Mouse (Mus musculus): ENCODE results near the gene 4921539E11Rik.

4921539E11Rik gene

DNA sequence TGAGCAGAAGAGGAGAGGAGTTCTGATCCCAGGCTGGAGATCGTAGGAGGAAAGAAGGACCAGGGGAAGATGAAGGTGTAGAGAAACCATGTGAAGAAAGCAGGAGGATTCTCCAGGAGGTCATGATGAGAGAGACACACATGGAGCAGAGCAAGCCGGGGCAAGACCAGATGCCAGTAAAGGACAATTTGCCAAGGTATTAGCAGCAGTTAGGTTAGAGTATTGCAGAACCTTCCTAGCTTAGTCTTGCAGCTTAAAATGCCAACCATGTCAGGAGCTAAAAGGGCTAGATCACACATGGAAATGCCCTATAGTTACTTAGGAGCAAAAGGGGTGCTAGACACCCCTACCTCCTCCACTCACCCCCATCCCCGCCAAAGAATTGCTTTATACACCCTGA is 43.4 kb downstream of the 4921539E11Rik start:
- CTCF ChIA-PET = interaction anchor here (0.6 to 0.7 kb wide), 2 partner anchors 67 to 333 kb away, joined by 3 read pairs; partner anchors contain the start of gene Oma1

DNA sequence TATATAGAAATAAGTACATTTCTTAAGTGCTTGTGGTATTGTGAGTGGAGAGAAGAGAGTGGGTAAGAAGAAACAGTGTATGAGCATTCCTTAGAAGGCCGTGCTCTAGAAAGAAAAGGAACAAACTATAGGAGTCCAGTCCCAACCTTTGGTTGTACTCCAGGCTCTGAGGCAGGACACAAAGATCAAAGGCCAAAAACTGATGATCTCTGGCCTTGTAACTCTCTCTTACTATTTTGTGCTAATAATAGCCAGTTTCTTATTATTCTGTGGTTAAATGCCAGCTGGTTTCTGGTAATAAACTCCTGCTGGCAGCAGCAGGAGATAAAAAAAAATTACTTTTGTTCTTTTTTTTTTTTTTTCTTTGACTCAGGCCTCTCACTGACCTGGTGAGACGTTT is 58.5 kb downstream of the 4921539E11Rik start:
- CTCF ChIA-PET = no interaction called here

DNA sequence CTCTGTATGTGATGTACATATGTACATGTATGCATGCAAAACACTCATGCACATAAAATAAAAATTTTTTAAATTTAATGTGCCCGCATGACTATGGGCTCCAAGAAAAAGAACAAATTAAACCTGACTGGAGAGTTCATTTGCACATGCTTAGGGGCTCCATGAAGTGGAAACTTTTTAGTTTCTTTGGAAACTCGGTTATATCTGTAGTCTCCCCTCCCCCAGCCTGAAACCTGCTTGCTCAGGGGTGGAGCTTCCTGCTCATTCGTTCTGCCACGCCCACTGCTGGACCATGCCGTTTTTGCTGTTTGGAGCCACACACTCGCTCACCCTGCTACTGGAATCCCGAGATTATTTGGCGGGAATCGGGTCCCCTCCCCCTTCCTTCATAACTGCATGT is 67.8 kb downstream of the 4921539E11Rik start:
- CTCF ChIA-PET = no interaction called here

DNA sequence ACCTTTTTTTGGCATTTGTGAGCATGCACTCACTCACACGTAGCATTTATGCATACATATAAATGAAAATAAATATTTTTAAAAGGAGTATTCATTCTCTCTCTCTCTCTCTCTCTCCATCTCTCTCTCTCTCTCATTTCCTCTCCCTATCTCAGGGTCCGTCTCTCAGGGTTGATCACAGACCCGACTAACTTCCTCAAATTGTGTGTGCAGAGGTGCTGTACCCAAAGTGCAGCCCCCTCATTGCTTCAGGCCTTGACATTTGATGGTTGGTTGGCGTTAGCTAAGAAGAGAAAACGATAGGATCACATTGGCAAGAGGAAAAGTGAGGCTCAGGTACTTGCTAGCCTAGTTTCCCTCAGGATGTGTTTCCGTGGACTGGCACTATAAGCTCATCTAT is 68.9 kb downstream of the 4921539E11Rik start:
- CTCF ChIA-PET = no interaction called here

DNA sequence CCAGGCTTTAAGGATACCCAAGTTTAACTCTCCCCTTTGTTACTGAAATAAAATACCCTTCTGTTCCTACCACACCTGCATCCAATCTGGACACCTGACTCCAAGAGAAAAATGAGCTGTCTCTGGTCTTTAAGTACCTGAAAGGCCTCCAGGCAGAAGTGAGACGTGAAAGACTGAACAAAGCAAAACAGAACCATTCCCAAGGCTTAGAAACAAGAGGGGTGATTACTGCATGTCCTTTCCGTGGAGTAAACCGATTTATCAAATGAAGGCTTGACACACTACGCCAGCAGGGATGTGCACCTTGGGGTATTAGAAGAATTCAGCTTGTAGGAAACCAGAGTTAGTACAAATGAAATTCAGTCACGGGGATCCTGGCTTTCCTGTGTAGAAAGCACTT is 71.7 kb downstream of the 4921539E11Rik start:
- CTCF ChIA-PET = no interaction called here

DNA sequence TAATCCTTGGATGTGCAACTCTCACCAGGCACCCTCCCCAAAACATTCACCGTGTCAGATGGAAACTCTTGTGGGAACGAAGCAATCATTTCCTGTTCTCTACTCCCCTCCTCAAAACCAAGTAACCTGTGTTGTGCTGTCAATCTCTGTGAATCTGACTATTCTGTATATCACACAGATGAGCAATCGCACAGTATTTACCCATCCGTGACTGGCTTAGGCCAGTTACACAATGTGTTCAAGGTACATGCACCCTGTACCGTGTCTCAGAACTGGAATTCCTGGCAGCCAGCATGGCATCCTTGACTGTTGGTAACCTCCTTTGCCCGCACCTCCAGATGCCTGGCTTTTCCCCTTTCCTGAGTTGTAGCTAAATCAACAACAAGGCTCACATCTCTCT is 74.6 kb downstream of the 4921539E11Rik start:
- CTCF ChIA-PET = no interaction called here

DNA sequence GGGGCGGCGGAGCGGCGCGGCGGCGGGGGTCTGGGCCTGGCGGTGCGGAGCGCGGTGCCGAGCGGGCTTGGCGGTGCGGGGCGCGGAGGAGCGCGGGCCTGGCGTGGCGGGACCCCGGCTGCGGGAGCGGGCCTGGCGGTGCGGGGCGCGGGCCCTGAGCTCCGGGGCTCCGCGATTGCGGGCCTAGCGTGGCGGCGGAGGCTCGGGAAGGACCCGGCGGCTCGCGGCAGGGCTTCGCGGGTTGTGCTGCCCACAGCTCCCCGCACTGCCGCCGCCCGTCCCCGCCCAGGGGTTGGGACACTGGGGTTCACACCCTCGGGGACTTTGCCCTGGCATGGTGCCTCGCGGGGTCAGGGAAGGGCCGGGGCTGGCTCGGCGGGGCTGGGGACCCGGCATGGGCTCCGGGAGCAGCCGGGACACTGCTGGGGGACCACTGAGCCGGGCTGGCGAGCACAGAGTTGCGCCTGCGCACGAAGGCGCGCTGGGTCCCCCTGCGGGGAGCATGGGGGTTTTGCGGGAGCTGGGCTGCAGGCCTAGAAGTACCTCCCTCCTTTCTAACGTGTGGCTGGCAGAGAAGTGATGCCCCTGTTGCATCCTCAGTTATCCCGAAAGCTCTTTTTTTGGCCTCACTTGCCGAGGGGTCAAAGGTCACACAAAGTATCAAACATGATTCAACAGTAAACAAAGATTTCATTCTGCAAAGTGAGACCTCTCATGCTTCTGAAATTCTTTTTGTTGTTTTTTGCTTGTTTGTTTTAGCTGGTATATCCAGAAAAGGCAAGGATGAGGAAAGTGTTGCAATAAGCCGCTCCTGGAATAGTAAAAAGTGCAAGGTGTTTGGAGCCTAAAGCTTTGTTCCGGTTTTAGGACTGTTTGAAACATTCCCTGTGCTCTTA is 75.5 kb downstream of the 4921539E11Rik start, which contains the start of gene Slc35d1:
Gene Slc35d1, minus strand, starts transcription at position 240 of the 896 bp plus-strand sequence.
- CTCF ChIA-PET = interaction anchor here (1.0 kb wide), 1 partner anchor 11 kb away, joined by 3 read pairs; no protein-coding TSS in a partner anchor

DNA sequence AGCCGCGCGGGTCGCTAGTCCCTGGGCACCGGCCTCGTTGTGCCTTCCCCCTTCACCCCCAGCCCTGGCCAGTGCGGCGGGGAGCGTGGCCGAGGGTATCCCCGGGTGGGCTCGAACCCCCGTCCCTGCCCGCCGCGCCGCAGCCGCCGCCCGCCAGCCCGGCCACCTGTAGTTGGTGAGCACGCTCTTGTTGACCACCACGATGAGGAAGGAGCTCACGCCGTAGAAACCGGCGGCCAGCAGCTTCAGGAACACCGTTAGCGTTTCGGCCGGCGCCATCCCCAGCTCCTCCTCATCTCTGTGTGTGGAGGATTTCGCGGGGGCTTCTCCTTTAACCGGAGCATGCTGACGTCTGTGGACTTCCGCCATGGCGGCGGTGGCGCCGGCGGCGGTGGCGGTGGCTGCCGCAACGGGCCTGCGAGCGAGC is 76.2 kb downstream of the 4921539E11Rik start:
- CTCF ChIA-PET = interaction anchor here (1.0 kb wide), 1 partner anchor 11 kb away, joined by 3 read pairs; no protein-coding TSS in a partner anchor

DNA sequence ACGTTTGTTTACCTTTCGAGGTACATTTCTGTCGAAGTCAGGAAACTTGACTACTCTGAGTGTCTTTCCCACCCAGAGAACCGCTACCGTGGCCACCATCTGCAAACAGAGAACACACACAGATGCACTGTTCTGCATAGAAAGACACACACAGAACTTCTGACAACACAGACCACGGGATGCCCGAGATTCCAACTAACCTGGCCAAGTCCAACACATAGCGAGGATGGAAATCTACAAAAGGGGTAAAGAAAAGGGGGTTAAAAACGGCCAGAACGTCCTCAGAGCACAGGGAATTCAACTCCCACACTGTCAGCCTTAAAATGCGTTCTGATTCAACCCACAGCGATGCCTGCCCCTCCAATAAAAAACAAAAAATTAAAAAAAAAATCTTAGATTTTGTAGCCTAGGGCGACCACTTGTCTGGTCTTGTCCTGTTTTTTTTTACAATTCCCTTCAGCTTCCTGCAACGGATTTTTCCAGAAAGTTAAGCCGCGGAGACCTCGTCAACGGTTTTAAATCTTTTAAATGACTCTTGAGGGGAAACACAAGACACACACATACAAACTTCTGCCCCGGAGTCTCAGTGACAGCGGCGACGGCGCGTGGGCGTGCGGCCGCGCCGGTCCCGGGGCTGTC is 76.7 kb downstream of the 4921539E11Rik start:
- CTCF ChIA-PET = no interaction called here

DNA sequence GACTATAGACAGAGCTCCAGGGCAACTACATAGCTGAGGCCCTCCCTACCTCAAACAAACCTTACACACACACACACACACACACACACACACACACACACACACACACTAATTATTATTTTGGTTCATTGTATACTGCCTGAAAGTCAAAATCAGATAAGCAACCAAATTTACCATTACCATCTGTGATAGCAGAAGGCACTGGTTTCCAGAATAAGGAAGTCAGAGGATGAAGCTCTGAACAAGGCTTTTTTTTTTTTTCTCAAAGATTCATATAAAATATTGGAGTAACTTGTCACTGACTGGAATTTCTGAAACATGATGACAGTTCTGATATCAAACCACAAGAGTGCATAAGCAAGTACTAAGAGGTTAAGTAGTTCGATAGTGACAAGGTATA is 82.1 kb downstream of the 4921539E11Rik start:
- CTCF ChIA-PET = interaction anchor here (0.5 kb wide), 1 partner anchor 19 kb away, joined by 4 read pairs; no protein-coding TSS in a partner anchor

DNA sequence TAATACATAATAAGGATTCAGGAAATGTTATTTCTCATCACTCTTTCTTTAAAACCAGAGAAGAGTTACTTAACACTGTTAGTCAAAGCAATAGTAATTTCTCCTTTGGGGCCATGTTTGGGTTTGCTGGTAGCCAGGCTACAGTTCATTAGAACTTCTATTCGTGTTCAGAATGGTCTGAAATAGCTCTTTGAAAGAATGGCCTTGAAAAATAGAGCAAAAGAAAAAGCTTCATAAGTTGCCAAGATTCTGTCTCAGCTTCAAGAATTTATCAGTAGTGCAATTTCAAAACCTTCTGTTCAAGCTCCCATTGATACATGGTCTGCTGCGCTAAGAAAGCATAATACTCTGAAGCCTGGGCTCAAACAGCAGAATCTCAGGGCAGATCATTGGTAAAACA is 87.0 kb downstream of the 4921539E11Rik start:
- CTCF ChIA-PET = interaction anchor here (0.5 to 0.6 kb wide), 2 partner anchors 9 to 11 kb away, joined by 3 read pairs; partner anchors contain the start of gene Slc35d1

DNA sequence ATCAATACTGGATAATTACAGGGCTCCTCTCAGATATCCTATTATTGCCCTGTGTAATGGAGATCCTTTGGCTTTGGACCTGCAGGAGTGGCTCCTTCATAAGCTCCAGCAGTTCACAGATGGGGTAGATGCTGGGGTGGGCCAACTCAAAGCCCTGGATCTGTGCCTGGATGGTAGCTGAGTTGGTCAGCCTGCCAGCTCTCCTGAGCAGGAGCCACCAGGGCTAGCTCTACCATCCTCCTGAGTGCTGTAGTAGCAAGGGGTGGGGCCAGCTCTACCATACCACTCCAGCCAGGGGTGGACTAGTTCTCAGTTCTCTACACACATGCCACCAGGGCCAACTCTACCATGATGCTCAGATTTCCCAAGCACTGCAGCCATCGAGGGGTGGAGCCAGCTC is 90.6 kb downstream of the 4921539E11Rik start:
- CTCF ChIA-PET = no interaction called here

DNA sequence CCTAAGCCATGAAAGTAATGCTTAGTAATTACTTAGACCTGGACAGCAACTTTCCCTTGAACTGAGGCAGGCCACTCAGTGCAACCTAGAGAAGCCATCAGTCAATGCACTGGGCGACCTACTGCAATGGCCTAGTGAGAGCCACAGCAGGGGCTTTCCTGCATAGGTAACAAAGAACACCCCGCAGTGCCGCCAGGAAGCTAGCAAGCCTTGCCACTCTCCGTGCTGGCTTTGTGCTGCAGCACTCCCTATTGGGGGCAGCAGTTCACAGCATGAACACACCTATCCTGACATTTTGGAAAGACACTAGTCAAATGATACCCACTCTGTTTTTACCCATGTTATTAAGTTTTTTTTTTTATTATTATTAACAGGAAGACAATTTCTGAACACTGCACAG is 91.6 kb downstream of the 4921539E11Rik start:
- CTCF ChIA-PET = no interaction called here

DNA sequence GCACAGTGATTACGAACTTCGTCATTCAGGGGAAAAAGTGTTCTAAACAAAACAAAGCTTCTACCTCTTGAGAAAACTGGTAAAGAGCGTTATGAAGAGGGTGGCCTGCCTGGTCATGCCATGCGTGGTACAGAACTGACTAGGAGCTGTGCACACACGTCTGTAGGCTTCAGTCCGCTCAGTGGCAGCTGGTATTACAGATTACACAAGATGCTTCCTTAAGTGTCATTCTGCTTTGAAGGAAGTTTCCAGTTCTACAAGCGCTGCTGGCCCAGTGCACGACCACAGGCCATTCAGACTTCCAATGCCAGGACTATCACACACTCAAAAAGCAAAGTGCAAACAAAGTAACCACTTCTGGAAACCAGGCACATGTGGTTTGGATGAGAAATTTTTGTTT is 93.3 kb downstream of the 4921539E11Rik start:
- CTCF ChIA-PET = no interaction called here

DNA sequence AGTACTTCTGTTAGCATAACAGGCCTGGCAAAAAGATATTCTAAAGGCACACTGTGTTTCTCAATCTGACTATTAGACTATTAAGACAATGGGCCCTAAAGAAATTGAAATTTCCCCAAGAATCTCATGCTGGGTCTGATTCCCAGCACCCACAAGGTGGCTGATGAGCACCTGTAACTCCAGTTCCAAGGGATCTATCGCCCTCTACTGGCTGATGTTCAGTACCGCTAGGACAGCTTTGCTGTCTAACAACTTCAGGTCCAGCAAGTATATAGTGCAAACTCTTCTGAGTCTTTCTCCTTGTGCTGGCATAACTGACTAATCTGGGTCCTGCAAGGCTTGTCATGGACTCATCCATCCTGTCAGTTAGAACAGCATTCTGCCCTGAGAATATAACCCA is 98.2 kb downstream of the 4921539E11Rik start:
- CTCF ChIA-PET = no interaction called here

DNA sequence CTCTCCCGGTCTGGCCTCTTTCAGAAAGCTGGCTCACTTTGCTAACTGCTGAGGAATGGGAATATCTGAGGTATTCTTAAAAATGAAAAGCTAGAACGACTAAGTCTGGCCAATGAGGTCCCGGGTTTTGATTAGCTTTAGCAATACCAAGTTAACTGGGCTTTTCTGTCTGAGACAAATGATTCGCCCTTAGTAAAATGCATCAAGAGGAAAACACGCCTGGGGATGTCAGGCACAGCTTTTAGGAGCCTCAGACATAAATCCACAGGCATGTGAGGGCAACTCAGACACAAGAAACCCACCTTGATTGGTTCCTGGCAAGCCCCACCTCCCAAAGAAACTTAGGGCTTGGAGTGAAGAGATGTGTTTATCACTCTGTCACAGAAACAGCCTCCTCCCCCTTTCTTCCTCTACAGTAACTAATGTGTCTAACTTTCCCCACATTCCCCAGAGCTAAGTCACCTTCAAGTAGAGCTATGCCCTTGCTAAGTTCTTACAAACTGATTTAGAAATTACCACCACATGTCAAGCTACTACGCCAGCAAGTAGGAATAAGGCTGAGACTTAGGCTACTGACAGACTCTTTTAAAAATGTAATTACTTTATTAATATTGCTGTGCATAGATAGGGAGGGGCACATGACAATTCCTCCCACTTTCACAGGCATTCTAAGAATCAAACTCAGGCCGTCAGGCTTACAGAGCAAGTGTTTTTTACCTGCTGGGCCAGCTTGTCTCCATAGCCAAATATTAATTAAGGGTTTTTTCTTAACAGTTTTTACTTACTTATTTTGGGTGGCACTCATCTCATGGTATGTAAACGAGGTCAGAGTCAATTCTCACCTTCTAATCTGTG is 101.7 kb downstream of the 4921539E11Rik start:
- CTCF ChIA-PET = no interaction called here
